Mouse (Mus musculus): ENCODE measurements at regions not wholly inside any gene's neighbourhood (a gene's known extent, or its start where the extent isn't known, plus 50 kb on each side); places are given as distances from the start of the nearest gene placed in this dataset.

- no peak for DNase-seq (ENCODE audit: low spot score in 2 of 2)
Observed at GRCm38 (mm10) chr15:93787361-93787760, 191.7 kb upstream of the Prickle1 start.

GRCm38 (mm10) chr15:93785846-93786412 lies 190.2 kb upstream of the Prickle1 start:
- no peak for DNase-seq (ENCODE audit: low spot score in 2 of 2)

- no peak for DNase-seq (ENCODE audit: low spot score in 2 of 2)
Observed at GRCm38 (mm10) chr15:93783736-93784135, 188.0 kb upstream of the Prickle1 start.

- DNase-seq (ENCODE audit: low spot score in 2 of 2): peak; percentile 38 to 65
Observed at GRCm38 (mm10) chr15:93775199-93775745, 179.6 kb upstream of the Prickle1 start.

GRCm38 (mm10) chr15:93774340-93774739 lies 178.6 kb upstream of the Prickle1 start:
- DNase-seq (ENCODE audit: low spot score in 2 of 2): no peak

- DNase-seq (ENCODE audit: low spot score in 2 of 2): no peak
Observed at GRCm38 (mm10) chr15:93766981-93767380, 171.3 kb upstream of the Prickle1 start.

- DNase-seq (ENCODE audit: low spot score in 2 of 2): no peak
Observed at GRCm38 (mm10) chr15:93763047-93763446, 167.4 kb upstream of the Prickle1 start.

- DNase-seq (ENCODE audit: low spot score in 2 of 2): no peak
Observed at GRCm38 (mm10) chr15:93758204-93758836, 162.6 kb upstream of the Prickle1 start.

- no peak for DNase-seq (ENCODE audit: low spot score in 2 of 2)
Observed at GRCm38 (mm10) chr15:93755989-93756388, 160.3 kb upstream of the Prickle1 start.

GRCm38 (mm10) chr15:93751817-93752216 lies 156.1 kb upstream of the Prickle1 start:
- peak; percentile 57 to 61 for DNase-seq (ENCODE audit: low spot score in 2 of 2)

GRCm38 (mm10) chr15:93750953-93751352 lies 155.3 kb upstream of the Prickle1 start:
- DNase-seq (ENCODE audit: low spot score in 2 of 2): peak; percentile 49 to 52

GRCm38 (mm10) chr15:93744191-93744945 lies 148.7 kb upstream of the Prickle1 start:
- DNase-seq (ENCODE audit: low spot score in 2 of 2): no peak

- DNase-seq (ENCODE audit: low spot score in 2 of 2): no peak
Observed at GRCm38 (mm10) chr15:93733731-93734510, 138.2 kb upstream of the Prickle1 start.

- DNase-seq (ENCODE audit: low spot score in 2 of 2): no peak
Observed at GRCm38 (mm10) chr15:93732825-93733224, 137.1 kb upstream of the Prickle1 start.

GRCm38 (mm10) chr15:93731161-93731560 lies 135.5 kb upstream of the Prickle1 start:
- DNase-seq (ENCODE audit: low spot score in 2 of 2): no peak

GRCm38 (mm10) chr15:93715443-93715842 lies 119.8 kb upstream of the Prickle1 start:
- peak in 1 of 2 experiments; percentile 2 for DNase-seq (ENCODE audit: low spot score in 2 of 2)

- peak; percentile 75 to 76 for DNase-seq (ENCODE audit: low spot score in 2 of 2)
Observed at GRCm38 (mm10) chr15:93713428-93713827, 117.7 kb upstream of the Prickle1 start.

- peak in 1 of 2 experiments; percentile 18 for DNase-seq (ENCODE audit: low spot score in 2 of 2)
Observed at GRCm38 (mm10) chr15:93712594-93712993, 116.9 kb upstream of the Prickle1 start.

GRCm38 (mm10) chr15:93711150-93711784 lies 115.6 kb upstream of the Prickle1 start:
- DNase-seq (ENCODE audit: low spot score in 2 of 2): no peak

GRCm38 (mm10) chr15:93710493-93711149 lies 114.9 kb upstream of the Prickle1 start:
- peak in 1 of 2 experiments; percentile 14 for DNase-seq (ENCODE audit: low spot score in 2 of 2)
